Mouse (Mus musculus): ENCODE results near the gene Cdk14. TPM values are rescaled to one million over a fixed set of nuclear protein-coding genes. Genes with fewer than 3 reads are reported as not detected.

Gene Cdk14
- polyA plus RNA-seq, 1 experiment: 48.5 TPM

- Histone ChIP-seq H3K27ac (ENCODE audit: insufficient read depth, low read length) (no peak overlapping the region), H3K4me1 (ENCODE audit: control insufficient read depth, insufficient read depth, low read length) (no peaks in the 10 kb centered on the region), H3K27me3 (ENCODE audit: control insufficient read depth, insufficient read depth, low read length) (no peaks in the 10 kb centered on the region), H3K4me3 (replicated peaks; ENCODE audit: insufficient read depth, low read depth, low read length) (no peak overlapping the region)
- 44% methylated on average over 4 of the region's 4 CpGs for WGBS
- no peak for DNase-seq
- no peak for TF ChIP-seq POLR2A (IDR thresholded peaks at IDR 0.05; ENCODE audit: borderline replicate concordance, insufficient read depth, low read length)
- TF ChIP-seq CTCF (IDR thresholded peaks at IDR 0.05; ENCODE audit: borderline replicate concordance, insufficient read depth, low read depth, low read length): no peak
These were observed 363.8 kb downstream of the Cdk14 start for GRCm38 (mm10) chr5:5056102-5056883.

GRCm38 (mm10) chr5:5055494-5055893, 364.6 kb downstream of the Cdk14 start:
- WGBS: 54% methylated on average over 1 of the region's 1 CpGs
- no peak for TF ChIP-seq POLR2A (IDR thresholded peaks at IDR 0.05; ENCODE audit: borderline replicate concordance, insufficient read depth, low read length)
- no peak for TF ChIP-seq CTCF (IDR thresholded peaks at IDR 0.05; ENCODE audit: borderline replicate concordance, insufficient read depth, low read depth, low read length)
- Histone ChIP-seq H3K4me1 (ENCODE audit: control insufficient read depth, insufficient read depth, low read length) (no peaks in the 10 kb centered on the region), H3K27ac (ENCODE audit: insufficient read depth, low read length) (no peak overlapping the region), H3K27me3 (ENCODE audit: control insufficient read depth, insufficient read depth, low read length) (no peaks in the 10 kb centered on the region), H3K4me3 (replicated peaks; ENCODE audit: insufficient read depth, low read depth, low read length) (no peak overlapping the region)
- DNase-seq: no peak

GRCm38 (mm10) chr5:5054270-5054669, 365.8 kb downstream of the Cdk14 start:
- no peaks in the 10 kb centered on the region for H3K27me3 ChIP-seq (ENCODE audit: control insufficient read depth, insufficient read depth, low read length)
- 18% methylated on average over 1 of the region's 1 CpGs for WGBS
- no peaks in the 10 kb centered on the region for H3K4me1 ChIP-seq (ENCODE audit: control insufficient read depth, insufficient read depth, low read length)
- no peak overlapping the region for H3K4me3 ChIP-seq (replicated peaks; ENCODE audit: insufficient read depth, low read depth, low read length)
- H3K27ac ChIP-seq (ENCODE audit: insufficient read depth, low read length): no peak overlapping the region
- DNase-seq: no peak
- no peak for TF ChIP-seq POLR2A (IDR thresholded peaks at IDR 0.05; ENCODE audit: borderline replicate concordance, insufficient read depth, low read length)
- no peak for TF ChIP-seq CTCF (IDR thresholded peaks at IDR 0.05; ENCODE audit: borderline replicate concordance, insufficient read depth, low read depth, low read length)

- TF ChIP-seq CTCF (IDR thresholded peaks at IDR 0.05; ENCODE audit: borderline replicate concordance, insufficient read depth, low read depth, low read length): no peak
- no peak for TF ChIP-seq POLR2A (IDR thresholded peaks at IDR 0.05; ENCODE audit: borderline replicate concordance, insufficient read depth, low read length)
- H3K4me3 ChIP-seq (replicated peaks; ENCODE audit: insufficient read depth, low read depth, low read length): no peak overlapping the region
- no peak overlapping the region for H3K27ac ChIP-seq (ENCODE audit: insufficient read depth, low read length)
- DNase-seq: no peak
- H3K27me3 ChIP-seq (ENCODE audit: control insufficient read depth, insufficient read depth, low read length): no peaks in the 10 kb centered on the region
- H3K4me1 ChIP-seq (ENCODE audit: control insufficient read depth, insufficient read depth, low read length): no peaks in the 10 kb centered on the region
- WGBS: 29% methylated on average over 5 of the region's 5 CpGs
These were observed 375.8 kb downstream of the Cdk14 start for GRCm38 (mm10) chr5:5044326-5044725.

- 85% methylated on average over 1 of the region's 1 CpGs for WGBS
These were observed 377.4 kb downstream of the Cdk14 start for GRCm38 (mm10) chr5:5042735-5043134.

GRCm38 (mm10) chr5:5041480-5041879, 378.6 kb downstream of the Cdk14 start:
- WGBS: 91% methylated on average over 4 of the region's 4 CpGs
- TF ChIP-seq CTCF (IDR thresholded peaks at IDR 0.05; ENCODE audit: borderline replicate concordance, insufficient read depth, low read depth, low read length): no peak
- no peak for TF ChIP-seq POLR2A (IDR thresholded peaks at IDR 0.05; ENCODE audit: borderline replicate concordance, insufficient read depth, low read length)

More at GRCm38 (mm10) chr5:5042735-5043134, 377.4 kb downstream of the Cdk14 start:
- TF ChIP-seq POLR2A (IDR thresholded peaks at IDR 0.05; ENCODE audit: borderline replicate concordance, insufficient read depth, low read length) (no peak), CTCF (IDR thresholded peaks at IDR 0.05; ENCODE audit: borderline replicate concordance, insufficient read depth, low read depth, low read length) (no peak)
- H3K27ac ChIP-seq (ENCODE audit: insufficient read depth, low read length): no peak overlapping the region
- H3K27me3 ChIP-seq (ENCODE audit: control insufficient read depth, insufficient read depth, low read length): no peaks in the 10 kb centered on the region
- no peak for DNase-seq
- H3K4me3 ChIP-seq (replicated peaks; ENCODE audit: insufficient read depth, low read depth, low read length): no peak overlapping the region
- no peaks in the 10 kb centered on the region for H3K4me1 ChIP-seq (ENCODE audit: control insufficient read depth, insufficient read depth, low read length)

GRCm38 (mm10) chr5:5039700-5040284, 380.3 kb downstream of the Cdk14 start:
- Histone ChIP-seq H3K4me1 (ENCODE audit: control insufficient read depth, insufficient read depth, low read length) (no peaks in the 10 kb centered on the region), H3K27ac (ENCODE audit: insufficient read depth, low read length) (no peak overlapping the region), H3K27me3 (ENCODE audit: control insufficient read depth, insufficient read depth, low read length) (no peaks in the 10 kb centered on the region), H3K4me3 (replicated peaks; ENCODE audit: insufficient read depth, low read depth, low read length) (no peak overlapping the region)
- TF ChIP-seq POLR2A (IDR thresholded peaks at IDR 0.05; ENCODE audit: borderline replicate concordance, insufficient read depth, low read length) (no peak), CTCF (IDR thresholded peaks at IDR 0.05; ENCODE audit: borderline replicate concordance, insufficient read depth, low read depth, low read length) (no peak)
- no peak for DNase-seq
- WGBS: 12% methylated on average over 4 of the region's 4 CpGs

More at GRCm38 (mm10) chr5:5041480-5041879, 378.6 kb downstream of the Cdk14 start:
- H3K4me3 ChIP-seq (replicated peaks; ENCODE audit: insufficient read depth, low read depth, low read length): no peak overlapping the region
- no peaks in the 10 kb centered on the region for H3K27me3 ChIP-seq (ENCODE audit: control insufficient read depth, insufficient read depth, low read length)
- H3K4me1 ChIP-seq (ENCODE audit: control insufficient read depth, insufficient read depth, low read length): no peaks in the 10 kb centered on the region
- no peak for DNase-seq
- H3K27ac ChIP-seq (ENCODE audit: insufficient read depth, low read length): no peak overlapping the region

- DNase-seq: no peak
- H3K27ac ChIP-seq (ENCODE audit: insufficient read depth, low read length): no peak overlapping the region
- TF ChIP-seq POLR2A (IDR thresholded peaks at IDR 0.05; ENCODE audit: borderline replicate concordance, insufficient read depth, low read length) (no peak), CTCF (IDR thresholded peaks at IDR 0.05; ENCODE audit: borderline replicate concordance, insufficient read depth, low read depth, low read length) (no peak)
- no peaks in the 10 kb centered on the region; the same call in 1 of the 2 replicates for H3K4me1 ChIP-seq (ENCODE audit: control insufficient read depth, insufficient read depth, low read length)
- no peak overlapping the region for H3K4me3 ChIP-seq (replicated peaks; ENCODE audit: insufficient read depth, low read depth, low read length)
- WGBS: 40% methylated on average over 5 of the region's 5 CpGs
- H3K27me3 ChIP-seq (ENCODE audit: control insufficient read depth, insufficient read depth, low read length): no peaks in the 10 kb centered on the region
These were observed 386.7 kb downstream of the Cdk14 start for GRCm38 (mm10) chr5:5033445-5033844.

All from cerebellum, adult 2 months (tissue).